Mouse (Mus musculus): ENCODE results near the gene Soga1. TPM values are rescaled to one million over a fixed set of nuclear protein-coding genes. Genes with fewer than 3 reads are reported as not detected.

Gene Soga1
- total RNA-seq, 4 experiments from 2014 or later = 30.9 to 38.3 (median 34.4) TPM

- DNase-seq (ENCODE audit: low spot score in 2 of 2) = no peak
Measured at GRCm38 (mm10) chr2:156990727-156991431, 88.2 kb downstream of the Soga1 start.

GRCm38 (mm10) chr2:156987316-156987715 lies 91.7 kb downstream of the Soga1 start:
- no peak for DNase-seq (ENCODE audit: low spot score in 2 of 2)

GRCm38 (mm10) chr2:156982864-156983263 lies 96.2 kb downstream of the Soga1 start:
- DNase-seq (ENCODE audit: low spot score in 2 of 2) = no peak

GRCm38 (mm10) chr2:156981291-156981690 lies 97.8 kb downstream of the Soga1 start:
- no peak for DNase-seq (ENCODE audit: low spot score in 2 of 2)

GRCm38 (mm10) chr2:156980059-156980458 lies 99.0 kb downstream of the Soga1 start:
- DNase-seq (ENCODE audit: low spot score in 2 of 2) = no peak

GRCm38 (mm10) chr2:156976711-156977110 lies 102.3 kb downstream of the Soga1 start:
- no peak for DNase-seq (ENCODE audit: low spot score in 2 of 2)

GRCm38 (mm10) chr2:156974967-156975366 lies 104.1 kb downstream of the Soga1 start:
- no peak for DNase-seq (ENCODE audit: low spot score in 2 of 2)

- DNase-seq (ENCODE audit: low spot score in 2 of 2) = peak in 1 of 2 experiments; percentile 43
Measured at GRCm38 (mm10) chr2:156973316-156974100, 105.5 kb downstream of the Soga1 start.

GRCm38 (mm10) chr2:156970253-156970652 lies 108.8 kb downstream of the Soga1 start:
- DNase-seq (ENCODE audit: low spot score in 2 of 2) = no peak

- no peak for DNase-seq (ENCODE audit: low spot score in 2 of 2)
Measured at GRCm38 (mm10) chr2:156968501-156968900, 110.6 kb downstream of the Soga1 start.

GRCm38 (mm10) chr2:156967388-156967787 lies 111.7 kb downstream of the Soga1 start:
- no peak for DNase-seq (ENCODE audit: low spot score in 2 of 2)

Other genes with a start within 250 kb of the Soga1 start
- gene Tgif2, start 239.2 kb downstream of the Soga1 start, total RNA-seq (2022) = 1 to 10 TPM in 1 of 4 experiments, under 1 TPM in 3; 0.66 to 2.6 (median 0.82) TPM
- gene 4930518I15Rik, start 221.3 kb downstream of the Soga1 start, total RNA-seq (2022) = 1 to 10 TPM; 2.6 to 4.2 (median 3.9) TPM
- gene Rab5if, start 216.1 kb downstream of the Soga1 start, total RNA-seq (2022) = 10 to 100 TPM; 80.0 to 94.3 (median 87.5) TPM
- gene Sla2, start 192.1 kb downstream of the Soga1 start, total RNA-seq (2022) = under 1 TPM; 0.30 to 0.70 (median 0.41) TPM
- 100 to 1,000 TPM; 385 to 449 (median 420) TPM for gene Ndrg3, start 87.2 kb downstream of the Soga1 start, total RNA-seq (2022)
- gene Dsn1, start 72.1 kb downstream of the Soga1 start, total RNA-seq (2022) = 1 to 10 TPM; 4.5 to 6.3 (median 5.3) TPM
- not detected for gene Tldc2, start 7.8 kb upstream of the Soga1 start, total RNA-seq (2022)
- 10 to 100 TPM; 15.7 to 19.7 (median 18.4) TPM for gene Samhd1, start 56.0 kb upstream of the Soga1 start, total RNA-seq (2022)
- gene Rbl1, start 125.3 kb upstream of the Soga1 start, total RNA-seq (2022) = 1 to 10 TPM; 1.5 to 2.3 (median 1.7) TPM
- gene Rpn2, start 199.8 kb upstream of the Soga1 start, total RNA-seq (2022) = 100 to 1,000 TPM; 150 to 156 (median 153) TPM
- 1 to 10 TPM in 3 of 4 experiments, under 1 TPM in 1; 0.93 to 2.1 (median 1.2) TPM for gene Mroh8, start 200.3 kb upstream of the Soga1 start, total RNA-seq (2022)

Data from layer of hippocampus, adult 8-10 months (tissue).